Mouse (Mus musculus) midbrain, postnatal 0 days (tissue): ENCODE measurements at regions not wholly inside any gene's neighbourhood (a gene's known extent, or its start where the extent isn't known, plus 50 kb on each side); places are given as distances from the start of the nearest gene placed in this dataset.

Experiments
- ATAC-seq: fragments of 200-750 bp; cut with Nextera tagmentation; 2 replicates; pipeline ENCODE4 v1.8.0; 2017; ENCODE audit warnings: moderate number of reproducible peaks, mild to moderate bottlenecking, moderate TSS enrichment, moderate library complexity; ENCODE audit not compliant: low FRiP score
- DNase-seq: peaks from one replicate; pipeline ENCODE4 v3.0.0-alpha.2; 2015; ENCODE audit warnings: low spot score
- H3K27ac ChIP-seq: fragments of 300-500 bp; sonication (generic); 2 replicates; pipeline ENCODE4 v1.5.1; 2014; ENCODE audit warnings: low read depth, mild to moderate bottlenecking, low read length, mixed read lengths
- H3K27me3 ChIP-seq: fragments of 300-500 bp; sonication (generic); 2 replicates; pipeline ENCODE4 v1.6.1; 2014; ENCODE audit warnings: low read length, control low read depth, mixed read lengths; ENCODE audit not compliant: insufficient read depth
- H3K36me3 ChIP-seq: fragments of 300-500 bp; sonication (generic); 2 replicates; pipeline ENCODE4 v1.6.1; 2014; ENCODE audit warnings: low read length, control low read depth, mixed read lengths; ENCODE audit not compliant: insufficient read depth
- H3K4me1 ChIP-seq: fragments of 300-500 bp; sonication (generic); 2 replicates; pipeline ENCODE4 v1.6.1; 2014; ENCODE audit warnings: mild to moderate bottlenecking, control low read depth, antibody characterized with exemption, low read length, mixed read lengths; ENCODE audit not compliant: insufficient read depth
- H3K4me2 ChIP-seq: fragments of 300-500 bp; sonication (generic); 2 replicates; pipeline ENCODE4 v1.6.1; 2014; ENCODE audit warnings: low read depth, mild to moderate bottlenecking, low read length, mixed read lengths; ENCODE audit not compliant: poor library complexity, severe bottlenecking
- H3K4me3 ChIP-seq: fragments of 300-500 bp; sonication (generic); 2 replicates; pipeline ENCODE4 v1.5.1; 2014; ENCODE audit warnings: low read depth, mild to moderate bottlenecking, low read length, moderate library complexity
- H3K9ac ChIP-seq: fragments of 300-500 bp; sonication (generic); replicated peaks from 2 replicates; pipeline ENCODE4 v1.6.1; 2014; ENCODE audit warnings: mild to moderate bottlenecking, low read length, moderate library complexity, mixed read lengths; ENCODE audit not compliant: poor library complexity, severe bottlenecking
- H3K9me3 ChIP-seq: fragments of 300-500 bp; sonication (generic); 2 replicates; pipeline ENCODE4 v1.6.1; 2016; ENCODE audit warnings: low read length, control low read depth
- CTCF ChIP-seq: IDR thresholded peaks from 2 replicates; pipeline ENCODE4 v1.5.1; 2016; ENCODE audit warnings: antibody characterized with exemption, mild to moderate bottlenecking
- WGBS: fragments of 180-500 bp; shearing (Covaris S2); extraction: QIAGEN DNeasy Blood & Tissue Kit; methylation state at CpG from one replicate; pipeline ENCODE4 v1.1.7; 2014; 5-methylcytosine and 5-hydroxymethylcytosine counted together

DNA sequence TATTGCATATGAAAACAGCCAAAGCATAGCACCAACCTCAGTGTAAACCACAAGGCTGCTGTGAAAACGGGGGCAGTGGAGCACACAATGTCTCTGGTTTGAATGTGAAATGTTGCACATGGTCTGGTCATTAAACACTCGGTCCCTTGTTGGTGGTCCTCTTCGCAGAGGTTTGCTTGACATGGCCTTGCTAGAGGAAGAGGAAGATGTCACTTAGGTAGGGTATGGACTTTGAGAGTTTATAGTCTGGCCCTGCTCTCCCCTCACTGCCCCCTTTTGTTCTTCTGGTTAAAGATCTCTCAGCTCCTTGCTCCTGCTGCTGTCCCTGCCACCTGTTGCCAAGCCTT is 125.9 kb upstream of the Ift57 start:
- Histone ChIP-seq H3K27me3 (no peaks in the 10 kb centered on the region), H3K4me1 (no peaks in the 10 kb centered on the region), H3K4me2 (no peak overlapping the region), H3K9ac (no peak overlapping the region), H3K36me3 (no peaks in the 10 kb centered on the region), H3K27ac (no peak overlapping the region), H3K4me3 (no peak overlapping the region), H3K9me3 (no peaks in the 10 kb centered on the region)
- 30% methylated on average over 3 of the region's 3 CpGs for WGBS
- DNase-seq (no peak), ATAC-seq (no peak)
- TF ChIP-seq CTCF, result no peak

DNA sequence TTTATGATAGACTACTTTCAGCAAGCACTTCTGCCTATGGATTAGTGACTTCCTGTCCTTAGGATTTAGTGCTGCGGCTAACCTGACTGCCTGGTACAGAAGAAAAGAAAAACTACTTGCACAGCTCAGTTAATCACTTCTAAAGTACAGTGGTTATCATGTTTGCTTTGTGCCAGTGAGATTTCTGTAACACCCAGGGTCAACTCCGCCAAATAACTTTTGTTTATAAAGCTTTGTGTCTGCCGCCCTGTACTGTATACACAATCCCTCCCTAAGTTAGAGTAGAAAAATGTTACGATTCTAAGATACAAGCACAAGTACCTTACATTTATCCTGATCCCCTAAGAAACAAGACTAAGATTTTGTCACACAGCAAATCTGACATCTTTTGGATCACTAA is 120.1 kb upstream of the Ift57 start:
- DNase-seq (no peak), ATAC-seq (no peak)
- Histone ChIP-seq H3K4me1 (no peaks in the 10 kb centered on the region), H3K36me3 (no peaks in the 10 kb centered on the region), H3K27me3 (no peaks in the 10 kb centered on the region), H3K4me2 (no peak overlapping the region), H3K9ac (no peak overlapping the region), H3K27ac (no peak overlapping the region), H3K9me3 (no peaks in the 10 kb centered on the region), H3K4me3 (no peak overlapping the region)
- no peak for TF ChIP-seq CTCF
- WGBS, result 89% methylated on average over 4 of the region's 4 CpGs

DNA sequence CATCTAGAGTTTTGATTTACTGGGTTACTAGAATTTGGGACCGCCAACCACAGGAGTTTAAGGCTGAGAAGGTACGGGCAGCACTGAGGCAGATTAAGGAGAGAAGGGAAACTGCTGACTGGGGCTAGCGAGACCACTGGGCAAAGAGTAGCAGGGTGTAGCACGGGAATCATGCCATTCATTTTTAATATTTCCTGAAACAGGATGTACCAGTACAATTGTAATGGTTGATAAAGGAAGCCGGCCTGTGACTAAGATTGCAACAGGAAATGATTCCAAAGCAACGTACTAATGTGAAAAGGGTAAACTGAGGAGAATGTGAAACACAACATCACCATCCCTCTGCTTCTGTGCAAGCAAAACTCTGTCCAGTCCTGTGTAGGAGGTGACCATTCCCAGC is 118.3 kb upstream of the Ift57 start:
- WGBS, result 91% methylated on average over 6 of the region's 6 CpGs
- TF ChIP-seq CTCF, result no peak
- Histone ChIP-seq H3K27ac (no peak overlapping the region), H3K27me3 (no peaks in the 10 kb centered on the region), H3K9me3 (no peaks in the 10 kb centered on the region), H3K4me3 (no peak overlapping the region), H3K4me2 (no peak overlapping the region), H3K4me1 (no peaks in the 10 kb centered on the region), H3K36me3 (no peaks in the 10 kb centered on the region), H3K9ac (no peak overlapping the region)
- DNase-seq (no peak), ATAC-seq (no peak)

DNA sequence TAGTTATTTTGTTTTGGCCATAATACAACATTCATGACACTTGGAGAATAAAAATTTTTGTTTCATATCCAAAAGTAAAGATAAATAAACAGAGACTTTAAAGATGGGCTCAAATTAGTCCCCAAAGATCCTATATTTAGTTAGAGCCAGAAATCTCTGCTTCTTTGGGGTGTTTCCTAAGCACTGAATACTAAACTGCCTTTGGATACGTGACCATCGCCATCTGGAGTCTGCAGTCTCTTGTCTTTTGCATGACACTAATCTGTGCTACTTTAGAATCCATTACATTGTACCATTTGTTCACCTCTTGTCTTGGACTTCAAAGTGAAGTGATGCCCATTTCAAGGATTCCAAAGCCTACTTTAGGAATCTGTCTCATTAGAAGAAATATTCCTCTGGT is 92.5 kb upstream of the Ift57 start:
- H3K27ac ChIP-seq, result no peak overlapping the region
- ATAC-seq (no peak), DNase-seq (no peak)
- 61% methylated on average over 2 of the region's 2 CpGs for WGBS
- no peaks in the 10 kb centered on the region for H3K4me1 ChIP-seq
- H3K36me3 ChIP-seq, result no peaks in the 10 kb centered on the region
- H3K9ac ChIP-seq, result no peak overlapping the region
- TF ChIP-seq CTCF, result no peak
- H3K4me3 ChIP-seq, result no peak overlapping the region
- H3K4me2 ChIP-seq, result no peak overlapping the region
- no peaks in the 10 kb centered on the region for H3K27me3 ChIP-seq
- no peaks in the 10 kb centered on the region for H3K9me3 ChIP-seq

DNA sequence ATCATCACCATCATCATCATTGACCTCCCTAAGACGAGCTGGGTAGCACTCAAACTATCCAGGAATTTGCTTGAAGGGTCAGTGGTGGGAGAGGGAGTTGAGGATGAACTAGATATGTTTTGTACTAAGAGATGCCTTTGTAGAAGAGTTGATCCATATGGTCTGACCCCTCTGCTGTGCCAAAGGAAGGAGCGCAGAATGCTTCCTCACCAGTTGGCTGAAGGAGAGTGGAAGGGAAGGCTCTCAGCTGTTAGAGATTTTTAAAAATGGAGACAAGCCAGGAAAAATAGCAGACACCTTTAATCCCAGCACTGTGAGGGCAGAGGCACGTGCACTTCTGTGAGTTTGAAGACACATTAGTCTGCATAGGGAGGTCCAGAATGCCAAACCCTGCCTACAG is 84.2 kb upstream of the Ift57 start:
- H3K4me1 ChIP-seq, result no peaks in the 10 kb centered on the region
- TF ChIP-seq CTCF, result no peak
- H3K4me2 ChIP-seq, result no peak overlapping the region
- H3K27ac ChIP-seq, result no peak overlapping the region
- H3K27me3 ChIP-seq, result no peaks in the 10 kb centered on the region
- H3K36me3 ChIP-seq, result no peaks in the 10 kb centered on the region
- no peak for ATAC-seq
- WGBS, result 91% methylated on average over 3 of the region's 3 CpGs
- H3K4me3 ChIP-seq, result no peak overlapping the region
- no peak overlapping the region for H3K9ac ChIP-seq
- H3K9me3 ChIP-seq, result no peaks in the 10 kb centered on the region
- no peak for DNase-seq

DNA sequence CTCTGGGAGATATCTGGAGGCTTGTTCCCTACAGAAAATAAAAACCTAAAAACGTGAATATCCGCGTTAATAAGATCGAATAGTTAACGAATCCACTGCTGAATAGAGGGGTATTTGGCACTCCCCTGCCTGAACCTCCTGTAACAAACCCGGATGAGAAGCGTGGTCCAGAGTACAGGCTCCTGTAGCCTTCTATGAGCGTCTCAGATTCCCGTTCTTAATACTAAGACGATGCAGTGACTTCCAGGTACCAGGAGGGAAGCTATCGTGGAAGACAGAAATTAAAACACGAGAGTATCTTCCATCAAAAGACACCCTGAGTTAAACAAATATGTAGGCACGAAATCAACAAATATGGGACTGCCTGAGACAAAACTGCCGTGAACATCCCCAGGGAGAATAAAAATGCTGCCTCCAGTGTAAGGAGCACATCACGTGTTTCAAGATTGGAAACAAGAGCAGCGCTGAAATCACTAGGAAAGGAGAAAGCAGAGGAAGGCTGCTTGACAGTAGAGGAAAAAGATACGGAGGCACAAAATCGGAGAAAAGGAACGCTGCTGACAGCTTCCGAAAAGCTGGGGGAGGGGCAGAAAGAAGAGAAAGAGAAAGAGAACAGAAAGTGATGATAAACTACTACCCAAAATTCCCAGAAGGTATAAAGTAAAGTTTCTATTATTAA is 83.6 kb upstream of the Ift57 start:
- H3K4me1 ChIP-seq, result no peaks in the 10 kb centered on the region
- H3K4me2 ChIP-seq, result peak overlapping the region; percentile 10; the same call in 1 of the 2 replicates
- no peak for TF ChIP-seq CTCF
- no peak for ATAC-seq
- H3K27me3 ChIP-seq, result no peaks in the 10 kb centered on the region
- no peak overlapping the region; the same call in 1 of the 2 replicates for H3K4me3 ChIP-seq
- peak; percentile 14 for DNase-seq
- H3K9ac ChIP-seq, result no peak overlapping the region
- H3K36me3 ChIP-seq, result no peaks in the 10 kb centered on the region
- H3K9me3 ChIP-seq, result no peaks in the 10 kb centered on the region
- H3K27ac ChIP-seq, result no peak overlapping the region
- 77% methylated on average over 20 of the region's 20 CpGs for WGBS
